Mouse (Mus musculus) lung, embryonic 16.5 days (tissue): ENCODE measurements around the gene R3hdm1. TPM values are rescaled to one million over a fixed set of nuclear protein-coding genes. Genes with fewer than 3 reads are reported as not detected.
"Not testable (repeated sequence)": the region's sequence is repeated elsewhere in the genome, so short reads cannot be mapped to it uniquely, and the experiment has no call there.

ENCODE experiments used
- ATAC-seq: fragments of 200-750 bp; cut with Nextera tagmentation; 2 replicates; pipeline ENCODE4 v1.8.0; 2017; ENCODE audit warnings: low read depth, mild to moderate bottlenecking, moderate library complexity
- H3K27ac ChIP-seq: fragments of 300-500 bp; sonication (generic); 2 replicates; pipeline ENCODE4 v1.5.1; 2014; ENCODE audit warnings: mild to moderate bottlenecking, control low read depth, low read length
- H3K27me3 ChIP-seq: fragments of 300-500 bp; sonication (generic); 2 replicates; pipeline ENCODE4 v1.6.1; 2014; ENCODE audit warnings: low read depth, low read length, mixed read lengths; ENCODE audit not compliant: control insufficient read depth, insufficient read depth
- H3K36me3 ChIP-seq: fragments of 300-500 bp; sonication (generic); 2 replicates; pipeline ENCODE4 v1.6.1; 2014; ENCODE audit warnings: low read length; ENCODE audit not compliant: control insufficient read depth, insufficient read depth
- H3K4me1 ChIP-seq: fragments of 300-500 bp; sonication (generic); replicated peaks from 2 replicates; pipeline ENCODE4 v1.6.1; 2014; ENCODE audit warnings: low read length, mixed read lengths; ENCODE audit not compliant: control insufficient read depth, insufficient read depth
- H3K4me2 ChIP-seq: fragments of 300-500 bp; sonication (generic); 2 replicates; pipeline ENCODE4 v1.6.1; 2014; ENCODE audit warnings: low read depth, low read length, control low read depth
- H3K4me3 ChIP-seq: fragments of 300-500 bp; sonication (generic); 2 replicates; pipeline ENCODE4 v1.5.1; 2014; ENCODE audit warnings: mild to moderate bottlenecking, low read length, control low read depth
- H3K9ac ChIP-seq: fragments of 300-500 bp; sonication (generic); 2 replicates; pipeline ENCODE4 v1.6.1; 2014; ENCODE audit warnings: low read length, control low read depth
- H3K9me3 ChIP-seq: fragments of 300-500 bp; sonication (generic); 2 replicates; pipeline ENCODE4 v1.6.1; 2016; ENCODE audit warnings: low read length; ENCODE audit not compliant: control insufficient read depth
- WGBS: fragments of 180-500 bp; shearing (Covaris S2); extraction: QIAGEN DNeasy Blood & Tissue Kit; methylation state at CpG from one replicate; pipeline ENCODE4 v1.1.7; 2014; 5-methylcytosine and 5-hydroxymethylcytosine counted together
- polyA plus RNA-seq: library from polyadenylated mRNA; unstranded; fragments of >200 nt; fragmentation: Nextera tagmentation; extraction: Ambion mirVana; gene quantifications from 2 replicates; pipeline ENCODE4 v1.2.1, GENCODE M21; 2015

The R3hdm1 gene
- polyA plus RNA-seq, 1 experiment from 2014 or later: 57.1 TPM

DNA sequence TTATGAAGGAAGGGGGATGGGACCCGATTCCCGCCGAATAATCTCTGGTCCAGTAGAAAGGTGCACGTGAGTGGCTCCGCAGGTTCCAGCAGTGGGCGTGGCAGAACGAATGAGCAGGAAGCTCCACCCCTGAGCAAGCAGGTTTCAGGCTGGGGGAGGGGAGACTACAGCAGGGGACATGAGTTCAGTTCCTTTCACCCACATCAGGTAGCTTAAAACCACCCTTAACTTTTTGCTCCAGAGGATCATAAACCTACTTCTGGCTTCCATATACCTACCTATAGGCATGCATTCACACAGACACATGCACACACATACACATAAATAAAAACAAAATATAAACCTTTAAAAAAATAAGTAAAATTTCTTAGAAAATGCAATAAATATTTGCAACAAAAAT is 164.0 kb downstream of the R3hdm1 start:
- 77% methylated on average over 7 of the region's 7 CpGs for WGBS
- H3K4me3 ChIP-seq, H3K4me1 ChIP-seq, H3K9ac ChIP-seq, H3K27ac ChIP-seq, H3K27me3 ChIP-seq, ATAC-seq, H3K9me3 ChIP-seq, H3K4me2 ChIP-seq: not testable (repeated sequence)
- peaks cover 39% of the 10 kb centered on the region for H3K36me3 ChIP-seq

DNA sequence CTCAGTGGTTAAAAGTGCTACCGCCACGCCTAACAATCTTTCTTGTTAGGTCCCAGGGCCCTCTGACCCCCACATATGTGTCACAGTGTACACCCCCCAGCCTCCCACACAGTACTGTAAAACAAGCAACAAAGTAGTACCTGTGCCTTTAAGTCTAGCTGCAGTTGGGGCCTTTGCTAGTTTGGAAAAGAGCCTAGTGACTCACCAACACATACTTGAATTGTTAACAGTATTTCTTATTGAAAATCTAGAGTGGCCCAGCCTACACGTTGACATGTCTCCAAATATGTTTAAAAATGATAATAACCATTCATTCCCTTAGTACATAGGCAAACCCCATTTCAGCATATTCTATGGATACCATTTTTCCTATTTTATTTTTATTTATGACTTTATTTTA is 167.6 kb downstream of the R3hdm1 start:
- no peak for ATAC-seq
- Histone ChIP-seq H3K4me3 (no peak overlapping the region), H3K9ac (no peak overlapping the region), H3K27me3 (no peaks in the 10 kb centered on the region), H3K4me1 (no peaks in the 10 kb centered on the region), H3K4me2 (no peak overlapping the region), H3K9me3 (no peaks in the 10 kb centered on the region), H3K36me3 (peaks cover 54% of the 10 kb centered on the region), H3K27ac (no peak overlapping the region)
- 86% methylated on average over 3 of the region's 3 CpGs for WGBS

DNA sequence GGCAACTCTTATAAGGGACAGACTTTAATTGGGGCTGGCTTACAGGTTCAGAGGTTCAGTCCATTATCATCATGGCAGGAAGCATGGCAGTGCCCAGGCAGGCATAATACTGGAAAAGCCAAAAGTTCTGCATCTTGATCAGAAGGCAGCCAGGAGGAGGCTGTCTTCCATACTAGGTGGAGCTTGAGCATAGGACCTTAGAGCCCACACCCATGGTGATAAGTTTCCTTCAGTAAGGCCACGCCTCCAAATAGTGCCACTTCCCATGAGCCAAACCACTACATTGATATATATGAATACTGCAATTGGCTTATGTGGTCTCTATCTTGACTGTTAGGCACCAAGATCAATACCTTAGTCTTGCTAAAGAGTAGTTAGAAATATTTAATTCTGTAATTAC is 172.8 kb downstream of the R3hdm1 start:
- H3K9ac ChIP-seq: no peak overlapping the region
- H3K27me3 ChIP-seq: no peaks in the 10 kb centered on the region
- no peak for ATAC-seq
- no peak overlapping the region for H3K27ac ChIP-seq
- H3K4me3 ChIP-seq: no peak overlapping the region
- no peaks in the 10 kb centered on the region for H3K4me1 ChIP-seq
- H3K4me2 ChIP-seq: no peak overlapping the region
- no peaks in the 10 kb centered on the region for H3K9me3 ChIP-seq
- WGBS: 96% methylated on average over 1 of the region's 1 CpGs
- H3K36me3 ChIP-seq: peaks cover 50% of the 10 kb centered on the region

DNA sequence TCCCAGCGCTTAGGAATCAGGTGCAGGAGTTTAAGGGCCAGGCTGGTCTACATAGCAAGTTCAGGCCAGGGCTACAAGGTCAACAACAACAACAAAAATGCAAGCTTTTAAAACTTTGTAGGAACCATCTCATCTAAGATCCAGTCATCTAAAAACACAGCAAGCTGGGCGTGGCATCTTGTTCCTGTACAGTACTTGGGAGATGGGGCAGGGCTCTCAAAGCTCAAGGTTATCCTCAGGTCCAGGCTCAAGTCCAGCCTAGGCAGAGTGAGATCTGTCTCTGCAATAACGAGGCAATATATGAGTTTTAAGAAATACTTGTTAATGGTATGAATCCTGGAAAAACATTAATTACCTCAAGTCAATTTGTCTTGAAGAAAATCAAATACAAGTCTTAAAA is 175.5 kb downstream of the R3hdm1 start:
- no peak overlapping the region for H3K4me2 ChIP-seq
- H3K9me3 ChIP-seq: no peaks in the 10 kb centered on the region
- H3K9ac ChIP-seq: no peak overlapping the region
- H3K27me3 ChIP-seq: no peaks in the 10 kb centered on the region
- H3K4me3 ChIP-seq: no peak overlapping the region
- H3K36me3 ChIP-seq: peaks cover 47% of the 10 kb centered on the region
- H3K27ac ChIP-seq: no peak overlapping the region
- no peaks in the 10 kb centered on the region for H3K4me1 ChIP-seq
- no peak for ATAC-seq
- WGBS: 91% methylated on average over 3 of the region's 3 CpGs

DNA sequence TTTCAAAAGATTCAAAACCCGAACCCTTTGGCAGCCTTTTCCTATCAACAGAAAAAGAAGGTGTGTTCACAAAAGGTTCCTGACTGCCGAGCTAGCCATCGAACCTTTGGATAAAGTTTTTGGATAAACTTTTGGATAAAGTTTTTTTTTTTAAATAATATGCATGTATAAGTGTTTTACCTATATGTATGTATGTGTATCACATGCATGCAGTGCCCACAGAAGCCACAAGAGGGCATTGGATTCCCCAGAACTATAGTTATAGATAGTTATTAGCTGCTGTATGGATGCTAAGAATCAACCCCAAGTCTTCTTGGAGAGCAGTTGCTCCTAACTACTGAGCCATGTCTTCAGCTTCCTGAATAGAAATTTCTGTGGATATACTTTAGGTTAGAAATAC is 178.7 kb downstream of the R3hdm1 start:
- H3K4me1 ChIP-seq: no peaks in the 10 kb centered on the region
- H3K27ac ChIP-seq: no peak overlapping the region
- no peak overlapping the region for H3K9ac ChIP-seq
- H3K36me3 ChIP-seq: peaks cover 29% of the 10 kb centered on the region
- no peak overlapping the region for H3K4me3 ChIP-seq
- H3K27me3 ChIP-seq: no peaks in the 10 kb centered on the region
- 93% methylated on average over 3 of the region's 3 CpGs for WGBS
- ATAC-seq: no peak
- no peak overlapping the region for H3K4me2 ChIP-seq
- no peaks in the 10 kb centered on the region for H3K9me3 ChIP-seq

DNA sequence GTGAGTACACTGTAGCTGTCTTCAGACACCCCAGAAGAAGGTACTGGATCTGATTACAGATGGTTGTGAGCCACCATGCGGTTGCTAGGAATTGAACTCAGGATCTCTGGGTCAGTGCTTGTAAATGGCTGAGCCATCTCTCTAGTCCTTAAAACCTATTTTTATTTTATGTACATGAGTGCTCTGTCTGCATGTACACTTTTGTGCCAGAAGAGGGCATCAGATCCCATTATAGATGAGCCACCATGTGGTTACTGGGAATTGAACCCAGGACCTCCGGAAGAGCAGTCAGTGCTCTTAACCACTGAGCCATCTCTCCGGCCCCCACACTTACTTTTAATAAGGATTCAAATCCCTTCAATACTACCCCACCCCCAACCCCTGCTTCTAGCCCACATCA is 179.8 kb downstream of the R3hdm1 start:
- no peak for ATAC-seq
- Histone ChIP-seq H3K27me3 (no peaks in the 10 kb centered on the region), H3K4me3 (no peak overlapping the region), H3K9ac (no peak overlapping the region), H3K4me2 (no peak overlapping the region), H3K36me3 (peaks cover 21% of the 10 kb centered on the region), H3K9me3 (no peaks in the 10 kb centered on the region), H3K27ac (no peak overlapping the region), H3K4me1 (no peaks in the 10 kb centered on the region)
- WGBS: 99% methylated on average over 3 of the region's 3 CpGs

DNA sequence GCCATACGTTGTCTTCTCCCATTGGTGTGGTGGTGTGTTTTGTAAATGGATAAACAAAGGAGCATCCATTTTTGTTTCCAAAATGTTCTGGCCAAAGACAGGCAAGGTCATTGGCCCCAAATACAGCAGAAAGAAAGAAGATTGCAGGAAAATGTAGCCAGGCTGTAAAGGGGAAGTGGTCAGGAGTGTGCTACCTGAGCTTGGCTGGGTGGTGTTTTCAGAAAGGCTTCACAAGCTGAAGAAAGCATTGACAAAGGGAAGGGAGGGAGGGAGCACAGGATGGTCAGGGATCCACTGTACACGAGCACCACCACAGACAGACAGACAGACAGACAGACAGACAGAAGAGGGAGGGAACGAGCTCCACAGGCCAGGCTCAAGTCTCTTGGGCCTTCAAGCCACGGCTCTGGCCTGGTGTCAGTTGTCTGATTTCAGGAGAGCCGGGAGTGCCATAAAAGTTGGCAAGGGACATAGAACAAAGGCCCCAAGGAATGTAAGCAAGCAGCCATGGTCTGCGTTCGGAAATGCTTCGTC is 181.1 kb downstream of the R3hdm1 start:
- H3K4me2 ChIP-seq: no peak overlapping the region
- no peak overlapping the region for H3K4me3 ChIP-seq
- no peaks in the 10 kb centered on the region for H3K27me3 ChIP-seq
- H3K36me3 ChIP-seq: peaks cover 15% of the 10 kb centered on the region
- ATAC-seq: no peak
- no peak overlapping the region for H3K9ac ChIP-seq
- H3K27ac ChIP-seq: no peak overlapping the region
- H3K9me3 ChIP-seq: no peaks in the 10 kb centered on the region
- 77% methylated on average over 8 of the region's 8 CpGs for WGBS
- H3K4me1 ChIP-seq: no peaks in the 10 kb centered on the region

DNA sequence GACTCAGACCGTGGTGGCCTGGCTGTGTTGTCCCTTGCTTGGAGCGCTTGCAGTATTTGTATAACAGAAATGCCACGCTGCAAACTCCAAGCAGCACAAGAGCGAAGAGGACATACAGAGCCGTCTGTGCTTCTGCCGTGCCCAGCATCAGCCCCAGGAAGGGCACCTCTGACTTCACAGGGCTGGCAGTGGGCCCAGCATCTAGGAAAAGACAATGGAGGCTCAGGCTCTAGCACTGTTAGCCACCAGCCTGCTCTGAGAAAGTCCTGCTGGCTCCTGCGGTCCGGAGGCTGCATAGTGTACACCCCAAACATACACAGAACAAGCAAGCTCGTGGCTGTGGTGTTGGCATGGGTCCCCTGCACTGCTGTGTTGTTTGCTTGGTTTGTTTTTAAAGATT is 182.0 kb downstream of the R3hdm1 start:
- H3K4me3 ChIP-seq: no peak overlapping the region
- no peak overlapping the region for H3K4me2 ChIP-seq
- H3K4me1 ChIP-seq: no peaks in the 10 kb centered on the region
- ATAC-seq: no peak
- H3K9ac ChIP-seq: no peak overlapping the region
- 87% methylated on average over 9 of the region's 9 CpGs for WGBS
- no peak overlapping the region for H3K27ac ChIP-seq
- H3K9me3 ChIP-seq: no peaks in the 10 kb centered on the region
- no peaks in the 10 kb centered on the region for H3K27me3 ChIP-seq
- peaks cover 7% of the 10 kb centered on the region for H3K36me3 ChIP-seq
